Mouse (Mus musculus) embryonic facial prominence, embryonic 10.5 days (tissue): Measurements from ENCODE around the gene Il4ra. TPM values are rescaled to one million over a fixed set of nuclear protein-coding genes. Genes with fewer than 3 reads are reported as not detected.

ENCODE experiments used
- DNase-seq: peaks from one replicate; pipeline ENCODE4 v3.0.0-alpha.2; 2017; ENCODE audit warnings: low spot score
- H3K27ac ChIP-seq: fragments of 300-500 bp; sonication (generic); replicated peaks from 2 replicates; pipeline ENCODE4 v1.5.1; 2016; ENCODE audit warnings: mild to moderate bottlenecking
- H3K27me3 ChIP-seq: fragments of 300-500 bp; sonication (generic); replicated peaks from 2 replicates; pipeline ENCODE4 v1.6.1; 2016; ENCODE audit warnings: low read depth, mild to moderate bottlenecking; ENCODE audit not compliant: poor library complexity, severe bottlenecking
- H3K36me3 ChIP-seq: fragments of 300-500 bp; sonication (generic); replicated peaks from 2 replicates; pipeline ENCODE4 v1.6.1; 2016; ENCODE audit warnings: mild to moderate bottlenecking, moderate library complexity
- H3K4me1 ChIP-seq: fragments of 300-500 bp; sonication (generic); 2 replicates; pipeline ENCODE4 v1.6.1; 2016
- H3K4me3 ChIP-seq: fragments of 300-500 bp; sonication (generic); 2 replicates; pipeline ENCODE4 v1.5.1; 2016; ENCODE audit warnings: mild to moderate bottlenecking, moderate library complexity
- H3K9me3 ChIP-seq: fragments of 300-500 bp; sonication (generic); 2 replicates; pipeline ENCODE4 v1.6.1; 2016; ENCODE audit warnings: mild to moderate bottlenecking
- WGBS: fragments of 180-500 bp; shearing (Covaris S2); methylation state at CpG from one replicate; pipeline ENCODE4 v1.1.7; 2016; 5-methylcytosine and 5-hydroxymethylcytosine counted together
- polyA plus RNA-seq: library from polyadenylated mRNA; unstranded; fragments of >200 nt; fragmentation: Nextera tagmentation; extraction: Ambion mirVana; gene quantifications from 2 replicates; pipeline ENCODE4 v1.2.1, GENCODE M21; 2016

Gene Il4ra
- polyA plus RNA-seq, 1 experiment from 2014 or later = 3.7 TPM

GRCm38 (mm10) chr7:125597516-125598347 lies 45.8 kb downstream of the Il4ra start:
- 86% methylated on average over 11 of the region's 11 CpGs for WGBS
- H3K4me1 ChIP-seq = peaks cover 13% of the 10 kb centered on the region; the same call in 1 of the 2 replicates
- DNase-seq = no peak
- no peaks in the 10 kb centered on the region for H3K9me3 ChIP-seq
- H3K27me3 ChIP-seq = no peaks in the 10 kb centered on the region
- no peaks in the 10 kb centered on the region for H3K36me3 ChIP-seq
- no peak overlapping the region for H3K27ac ChIP-seq
- H3K4me3 ChIP-seq = no peak overlapping the region

- Histone ChIP-seq H3K27ac (no peak overlapping the region), H3K4me1 (peaks cover 18% of the 10 kb centered on the region; the same call in 1 of the 2 replicates), H3K4me3 (no peak overlapping the region), H3K9me3 (no peaks in the 10 kb centered on the region), H3K27me3 (no peaks in the 10 kb centered on the region), H3K36me3 (no peaks in the 10 kb centered on the region)
- no peak for DNase-seq
- 69% methylated on average over 4 of the region's 4 CpGs for WGBS
These were observed 47.6 kb downstream of the Il4ra start for GRCm38 (mm10) chr7:125599373-125599973.

GRCm38 (mm10) chr7:125600136-125600535 lies 48.2 kb downstream of the Il4ra start:
- 74% methylated on average over 10 of the region's 10 CpGs for WGBS
- DNase-seq = no peak
- Histone ChIP-seq H3K4me1 (peaks cover 18% of the 10 kb centered on the region; the same call in 1 of the 2 replicates), H3K4me3 (no peak overlapping the region), H3K9me3 (no peaks in the 10 kb centered on the region), H3K36me3 (no peaks in the 10 kb centered on the region), H3K27ac (no peak overlapping the region), H3K27me3 (no peaks in the 10 kb centered on the region)

- H3K36me3 ChIP-seq = no peaks in the 10 kb centered on the region
- peaks cover 20% of the 10 kb centered on the region; the same call in 1 of the 2 replicates for H3K4me1 ChIP-seq
- no peak overlapping the region for H3K27ac ChIP-seq
- WGBS = 49% methylated on average over 6 of the region's 6 CpGs
- H3K27me3 ChIP-seq = no peaks in the 10 kb centered on the region
- no peak for DNase-seq
- H3K9me3 ChIP-seq = no peaks in the 10 kb centered on the region
- no peak overlapping the region for H3K4me3 ChIP-seq
These were observed 48.8 kb downstream of the Il4ra start for GRCm38 (mm10) chr7:125600612-125601279.

GRCm38 (mm10) chr7:125601280-125601670 lies 49.4 kb downstream of the Il4ra start:
- WGBS = 87% methylated on average over 6 of the region's 6 CpGs
- H3K4me1 ChIP-seq = peaks cover 23% of the 10 kb centered on the region; the same call in 1 of the 2 replicates
- no peak for DNase-seq
- H3K9me3 ChIP-seq = no peaks in the 10 kb centered on the region
- H3K36me3 ChIP-seq = no peaks in the 10 kb centered on the region
- H3K27ac ChIP-seq = no peak overlapping the region
- H3K4me3 ChIP-seq = no peak overlapping the region
- H3K27me3 ChIP-seq = no peaks in the 10 kb centered on the region

GRCm38 (mm10) chr7:125601821-125602448 lies 50.0 kb downstream of the Il4ra start:
- no peaks in the 10 kb centered on the region for H3K36me3 ChIP-seq
- no peaks in the 10 kb centered on the region for H3K9me3 ChIP-seq
- H3K27me3 ChIP-seq = no peaks in the 10 kb centered on the region
- no peak overlapping the region for H3K27ac ChIP-seq
- peaks cover 23% of the 10 kb centered on the region; the same call in 1 of the 2 replicates for H3K4me1 ChIP-seq
- H3K4me3 ChIP-seq = no peak overlapping the region
- WGBS = 76% methylated on average over 11 of the region's 11 CpGs
- DNase-seq = no peak

GRCm38 (mm10) chr7:125603185-125603631 lies 51.3 kb downstream of the Il4ra start, which contains the start of gene Il21r:
Gene Il21r (plus strand): TSS chr7:125603429.
- Histone ChIP-seq H3K9me3 (no peaks in the 10 kb centered on the region), H3K4me3 (no peak within 1 kb of the TSS), H3K27ac (no peak within 1 kb of the TSS), H3K27me3 (no peaks in the 10 kb centered on the region), H3K36me3 (no peaks in the 10 kb centered on the region), H3K4me1 (peaks cover 23% of the 10 kb centered on the region; the same call in 1 of the 2 replicates)
- 80% methylated on average over 11 of the region's 11 CpGs for WGBS
- DNase-seq = no peak

GRCm38 (mm10) chr7:125604362-125605319 lies 52.7 kb downstream of the Il4ra start:
- Histone ChIP-seq H3K4me3 (no peak overlapping the region), H3K27ac (no peak overlapping the region), H3K4me1 (peaks cover 23% of the 10 kb centered on the region; the same call in 1 of the 2 replicates), H3K9me3 (no peaks in the 10 kb centered on the region), H3K27me3 (no peaks in the 10 kb centered on the region), H3K36me3 (no peaks in the 10 kb centered on the region)
- WGBS = 83% methylated on average over 12 of the region's 12 CpGs
- DNase-seq = no peak

GRCm38 (mm10) chr7:125605725-125606139 lies 53.8 kb downstream of the Il4ra start:
- 77% methylated on average over 4 of the region's 4 CpGs for WGBS
- Histone ChIP-seq H3K27ac (no peak overlapping the region), H3K27me3 (no peaks in the 10 kb centered on the region), H3K4me3 (no peak overlapping the region), H3K9me3 (no peaks in the 10 kb centered on the region), H3K36me3 (no peaks in the 10 kb centered on the region), H3K4me1 (peaks cover 17% of the 10 kb centered on the region; the same call in 1 of the 2 replicates)
- no peak for DNase-seq

GRCm38 (mm10) chr7:125606265-125607164 lies 54.6 kb downstream of the Il4ra start:
- H3K36me3 ChIP-seq = no peaks in the 10 kb centered on the region
- H3K27ac ChIP-seq = no peak overlapping the region
- 68% methylated on average over 2 of the region's 2 CpGs for whole genome bisulfite sequencing
- H3K9me3 ChIP-seq = no peaks in the 10 kb centered on the region
- H3K4me1 ChIP-seq = peaks cover 15% of the 10 kb centered on the region; the same call in 1 of the 2 replicates
- DNase-seq = no peak
- H3K27me3 ChIP-seq = no peaks in the 10 kb centered on the region
- H3K4me3 ChIP-seq = no peak overlapping the region
